Mouse (Mus musculus) cerebellum, postnatal 14 days (tissue): ENCODE results near the gene Dnajc21.

Source experiments
- DNase-seq, 2 experiments: peaks; one replicate each; pipeline ENCODE4 v3.0.0; 2021; ENCODE audit warnings: mixed read lengths in 2 of 2

The Dnajc21 gene

DNA sequence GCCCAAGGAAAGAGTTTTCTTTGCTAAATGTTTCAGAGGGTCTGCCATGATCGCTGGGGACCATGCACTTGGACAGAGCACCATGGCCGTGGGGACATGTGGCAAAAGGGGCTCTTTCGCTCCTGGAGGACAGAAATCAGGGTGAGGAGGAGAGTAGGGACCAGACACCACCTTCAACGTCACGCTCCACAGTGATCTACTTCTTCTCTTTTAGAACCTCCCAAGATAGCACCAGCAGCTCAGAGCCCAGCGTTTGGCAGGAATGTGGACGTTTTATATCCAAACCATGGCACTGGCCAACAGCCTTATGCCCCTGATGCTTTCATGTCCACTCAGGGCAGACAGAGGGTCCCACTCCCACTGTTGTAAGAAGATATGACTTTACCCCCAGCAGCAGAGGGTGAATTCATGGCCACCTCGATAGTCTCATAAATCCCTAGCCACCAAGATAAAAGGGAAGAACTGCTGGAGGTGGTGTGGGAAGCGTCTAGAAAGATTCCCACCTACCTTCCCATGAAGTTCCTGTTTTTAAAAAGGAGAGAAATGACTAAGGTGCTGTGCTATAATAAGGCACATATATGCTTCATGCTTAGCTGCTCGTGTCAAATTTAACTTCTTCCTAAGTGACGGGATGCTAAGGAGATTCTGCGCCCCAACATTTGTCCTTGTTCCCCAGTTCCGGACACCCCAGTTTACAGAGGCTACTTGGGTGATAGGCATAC lies 43.6 kb downstream of the Dnajc21 start:
- no peak for DNase-seq

GRCm38 (mm10) chr15:10426124-10426523 lies 44.2 kb downstream of the Dnajc21 start:
- no peak for DNase-seq

GRCm38 (mm10) chr15:10421785-10422144 lies 48.6 kb downstream of the Dnajc21 start:
- no peak for DNase-seq

DNA sequence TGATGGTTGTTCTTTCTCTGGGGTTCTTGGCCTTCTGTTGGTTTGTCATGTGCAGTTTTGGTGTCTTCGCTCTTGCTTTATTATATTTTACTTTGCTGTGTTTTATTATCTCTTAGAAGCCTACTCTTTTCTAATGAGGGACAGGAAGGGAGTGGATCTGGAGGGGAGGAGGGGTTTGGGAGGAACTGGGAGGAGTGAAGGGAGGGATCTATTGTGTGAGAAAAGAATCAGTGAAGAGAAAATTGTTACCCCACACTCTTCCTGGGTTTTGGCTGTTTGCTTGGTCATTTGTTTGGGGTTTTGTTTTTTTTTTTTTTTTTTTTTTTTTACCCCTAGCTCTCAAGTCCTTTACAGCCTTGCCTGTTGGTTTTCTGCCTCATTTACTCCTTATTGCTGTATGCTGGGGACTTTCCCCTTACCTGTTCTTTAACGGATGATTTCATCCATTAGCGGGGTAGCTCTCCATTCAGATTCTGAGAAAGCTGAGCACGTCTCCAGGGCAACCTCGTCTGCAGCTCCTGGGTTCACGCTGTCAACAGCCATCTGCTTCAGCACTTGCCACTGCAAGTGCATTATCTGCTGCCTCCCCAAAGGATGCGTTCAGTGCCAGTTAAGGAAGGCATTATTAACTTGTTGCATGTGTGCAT lies 49.1 kb downstream of the Dnajc21 start:
- DNase-seq = peak; percentile 5 to 25

- DNase-seq = no peak
Measured at GRCm38 (mm10) chr15:10413656-10414055, 56.7 kb downstream of the Dnajc21 start.

- no peak for DNase-seq
Measured at GRCm38 (mm10) chr15:10410881-10411280, 59.4 kb downstream of the Dnajc21 start.

GRCm38 (mm10) chr15:10409842-10410241 lies 60.5 kb downstream of the Dnajc21 start:
- no peak for DNase-seq

DNA sequence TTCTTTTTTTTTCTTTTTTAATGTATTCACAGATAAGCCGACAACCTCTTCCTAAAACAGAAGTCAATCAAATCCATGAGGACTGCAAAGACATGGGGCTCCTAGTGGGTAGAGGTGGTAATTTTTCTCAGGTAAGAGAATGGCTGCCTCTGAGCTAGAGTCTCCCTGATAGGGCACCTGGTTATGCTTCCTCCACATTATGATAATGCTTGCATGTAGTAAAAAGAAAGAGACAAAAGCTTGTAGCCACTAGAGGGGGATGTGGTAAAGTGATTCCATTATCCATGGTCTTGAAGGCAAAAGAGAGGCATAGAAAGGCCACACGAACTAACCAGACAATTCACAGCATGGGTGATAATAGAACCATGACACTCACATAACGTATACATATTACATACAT lies 69.9 kb downstream of the Dnajc21 start:
- DNase-seq = no peak

GRCm38 (mm10) chr15:10399795-10400194 lies 70.5 kb downstream of the Dnajc21 start:
- DNase-seq = no peak
